Mouse (Mus musculus) midbrain, embryonic 15.5 days (tissue): ENCODE results near the gene Pon3. TPM values are rescaled to one million over a fixed set of nuclear protein-coding genes. Genes with fewer than 3 reads are reported as not detected.

Source experiments
- ATAC-seq: fragments of 200-750 bp; cut with Nextera tagmentation; replicated peaks from 2 replicates; pipeline ENCODE4 v1.8.0; 2017; ENCODE audit warnings: moderate TSS enrichment
- H3K27ac ChIP-seq: fragments of 300-500 bp; sonication (generic); 2 replicates; pipeline ENCODE4 v1.5.1; 2015; ENCODE audit warnings: mild to moderate bottlenecking, inconsistent platforms
- H3K27me3 ChIP-seq: fragments of 300-500 bp; sonication (generic); replicated peaks from 2 replicates; pipeline ENCODE4 v1.6.1; 2015; ENCODE audit warnings: inconsistent platforms
- H3K36me3 ChIP-seq: fragments of 300-500 bp; sonication (generic); replicated peaks from 2 replicates; pipeline ENCODE4 v1.6.1; 2015; ENCODE audit warnings: inconsistent platforms
- H3K4me1 ChIP-seq: fragments of 300-500 bp; sonication (generic); 2 replicates; pipeline ENCODE4 v1.6.1; 2015; ENCODE audit warnings: inconsistent platforms
- H3K4me2 ChIP-seq: fragments of 300-500 bp; sonication (generic); 2 replicates; pipeline ENCODE4 v1.6.1; 2015; ENCODE audit warnings: inconsistent platforms, mild to moderate bottlenecking, moderate library complexity
- H3K4me3 ChIP-seq: fragments of 300-500 bp; sonication (generic); 2 replicates; pipeline ENCODE4 v1.5.1; 2015; ENCODE audit warnings: mild to moderate bottlenecking, inconsistent platforms
- H3K9ac ChIP-seq: fragments of 300-500 bp; sonication (generic); 2 replicates; pipeline ENCODE4 v1.6.1; 2015; ENCODE audit warnings: mild to moderate bottlenecking, inconsistent platforms
- H3K9me3 ChIP-seq: fragments of 300-500 bp; sonication (generic); 2 replicates; pipeline ENCODE4 v1.6.1; 2016; ENCODE audit warnings: inconsistent platforms
- WGBS: fragments of 180-500 bp; shearing (Covaris S2); methylation state at CpG from one replicate; pipeline ENCODE4 v1.1.7; 2015; ENCODE audit warnings: mixed read lengths; 5-methylcytosine and 5-hydroxymethylcytosine counted together
- polyA plus RNA-seq: library from polyadenylated mRNA; unstranded; fragments of >200 nt; fragmentation: Nextera tagmentation; extraction: Ambion mirVana; gene quantifications from 2 replicates; pipeline ENCODE4 v1.2.1, GENCODE M21; 2015

Pon3 gene
- polyA plus RNA-seq, 1 experiment from 2014 or later = 4.6 TPM

GRCm38 (mm10) chr6:5193693-5194092 is 62.4 kb downstream of the Pon3 start, which contains the start of gene Pon1:
Pon1 (minus strand) TSS chr6:5193946.
- no peaks in the 10 kb centered on the region for H3K4me1 ChIP-seq

GRCm38 (mm10) chr6:5190761-5191160 is 65.3 kb downstream of the Pon3 start:
- Histone ChIP-seq H3K9me3 (no peaks in the 10 kb centered on the region), H3K4me3 (no peak overlapping the region), H3K27ac (no peak overlapping the region), H3K4me2 (no peak overlapping the region), H3K4me1 (no peaks in the 10 kb centered on the region), H3K9ac (no peak overlapping the region), H3K36me3 (no peaks in the 10 kb centered on the region), H3K27me3 (no peaks in the 10 kb centered on the region)
- ATAC-seq = no peak
- 91% methylated on average over 4 of the region's 4 CpGs for WGBS

More at GRCm38 (mm10) chr6:5193693-5194092, 62.4 kb downstream of the Pon3 start, which contains the start of gene Pon1:
- Histone ChIP-seq H3K36me3 (no peaks in the 10 kb centered on the region), H3K9me3 (no peaks in the 10 kb centered on the region), H3K27me3 (no peaks in the 10 kb centered on the region), H3K4me2 (no peak within 1 kb of the TSS), H3K9ac (no peak within 1 kb of the TSS), H3K4me3 (no peak within 1 kb of the TSS), H3K27ac (no peak within 1 kb of the TSS)
- ATAC-seq = 0 out of 2 replicates have a peak, but pooled peaks have one; percentile 30
- whole genome bisulfite sequencing = 43% methylated on average over 5 of the region's 5 CpGs

- no peaks in the 10 kb centered on the region for H3K36me3 ChIP-seq
- 78% methylated on average over 4 of the region's 4 CpGs for WGBS
- no peaks in the 10 kb centered on the region for H3K4me1 ChIP-seq
- H3K9ac ChIP-seq = no peak overlapping the region
- H3K27ac ChIP-seq = no peak overlapping the region
- H3K9me3 ChIP-seq = no peaks in the 10 kb centered on the region
- no peak for ATAC-seq
- H3K4me3 ChIP-seq = no peak overlapping the region
- no peaks in the 10 kb centered on the region for H3K27me3 ChIP-seq
- H3K4me2 ChIP-seq = no peak overlapping the region
Measured at GRCm38 (mm10) chr6:5189507-5189906, 66.6 kb downstream of the Pon3 start.

- Histone ChIP-seq H3K4me3 (no peak overlapping the region), H3K9ac (no peak overlapping the region), H3K9me3 (no peaks in the 10 kb centered on the region), H3K36me3 (no peaks in the 10 kb centered on the region), H3K27me3 (no peaks in the 10 kb centered on the region), H3K27ac (no peak overlapping the region), H3K4me2 (no peak overlapping the region), H3K4me1 (no peaks in the 10 kb centered on the region)
- ATAC-seq = no peak
- WGBS = 80% methylated on average over 6 of the region's 6 CpGs
Measured at GRCm38 (mm10) chr6:5188938-5189337, 67.1 kb downstream of the Pon3 start.

- Histone ChIP-seq H3K9ac (no peak overlapping the region), H3K27me3 (no peaks in the 10 kb centered on the region), H3K36me3 (no peaks in the 10 kb centered on the region), H3K4me2 (no peak overlapping the region), H3K4me1 (no peaks in the 10 kb centered on the region), H3K9me3 (no peaks in the 10 kb centered on the region), H3K4me3 (no peak overlapping the region), H3K27ac (no peak overlapping the region)
- no peak for ATAC-seq
- 81% methylated on average over 5 of the region's 5 CpGs for WGBS
Measured at GRCm38 (mm10) chr6:5188036-5188435, 68.0 kb downstream of the Pon3 start.

GRCm38 (mm10) chr6:5187586-5187985 is 68.5 kb downstream of the Pon3 start:
- no peaks in the 10 kb centered on the region for H3K9me3 ChIP-seq
- no peaks in the 10 kb centered on the region for H3K27me3 ChIP-seq
- whole genome bisulfite sequencing = 62% methylated on average over 6 of the region's 6 CpGs
- no peak overlapping the region for H3K27ac ChIP-seq
- no peak overlapping the region for H3K9ac ChIP-seq
- no peak overlapping the region for H3K4me3 ChIP-seq
- H3K4me2 ChIP-seq = no peak overlapping the region
- no peaks in the 10 kb centered on the region for H3K36me3 ChIP-seq
- H3K4me1 ChIP-seq = no peaks in the 10 kb centered on the region
- peak; percentile 50; the same call in 1 of the 2 replicates for ATAC-seq

- 80% methylated on average over 7 of the region's 7 CpGs for WGBS
- no peaks in the 10 kb centered on the region for H3K4me1 ChIP-seq
- H3K4me2 ChIP-seq = no peak overlapping the region
- no peaks in the 10 kb centered on the region for H3K27me3 ChIP-seq
- no peak overlapping the region for H3K9ac ChIP-seq
- H3K36me3 ChIP-seq = no peaks in the 10 kb centered on the region
- H3K9me3 ChIP-seq = no peaks in the 10 kb centered on the region
- ATAC-seq = no peak
- no peak overlapping the region for H3K27ac ChIP-seq
- H3K4me3 ChIP-seq = no peak overlapping the region
Measured at GRCm38 (mm10) chr6:5186229-5186950, 69.7 kb downstream of the Pon3 start.

- Histone ChIP-seq H3K9me3 (no peaks in the 10 kb centered on the region), H3K36me3 (no peaks in the 10 kb centered on the region), H3K4me1 (peaks cover 5% of the 10 kb centered on the region; the same call in 1 of the 2 replicates), H3K27ac (no peak overlapping the region), H3K9ac (no peak overlapping the region), H3K27me3 (no peaks in the 10 kb centered on the region), H3K4me3 (no peak overlapping the region), H3K4me2 (no peak overlapping the region)
- 89% methylated on average over 5 of the region's 5 CpGs for WGBS
- no peak for ATAC-seq
Measured at GRCm38 (mm10) chr6:5180645-5181044, 75.4 kb downstream of the Pon3 start.

GRCm38 (mm10) chr6:5179189-5179588 is 76.9 kb downstream of the Pon3 start:
- Histone ChIP-seq H3K4me3 (no peak overlapping the region), H3K27me3 (no peaks in the 10 kb centered on the region), H3K9me3 (no peaks in the 10 kb centered on the region), H3K27ac (no peak overlapping the region), H3K36me3 (no peaks in the 10 kb centered on the region), H3K4me1 (peaks cover 5% of the 10 kb centered on the region; the same call in 1 of the 2 replicates), H3K4me2 (no peak overlapping the region), H3K9ac (no peak overlapping the region)
- ATAC-seq = no peak
- 91% methylated on average over 6 of the region's 6 CpGs for WGBS

- H3K27me3 ChIP-seq = no peaks in the 10 kb centered on the region
- WGBS = 29% methylated on average over 19 of the region's 19 CpGs
- peak overlapping the region; percentile 26; the same call in 1 of the 2 replicates for H3K27ac ChIP-seq
- H3K9me3 ChIP-seq = no peaks in the 10 kb centered on the region
- peak overlapping the region; percentile 30 for H3K4me3 ChIP-seq
- ATAC-seq = peak; percentile 85
- peak overlapping the region; percentile 23 for H3K9ac ChIP-seq
- H3K36me3 ChIP-seq = no peaks in the 10 kb centered on the region
- H3K4me1 ChIP-seq = peaks cover 5% of the 10 kb centered on the region; the same call in 1 of the 2 replicates
- H3K4me2 ChIP-seq = peak overlapping the region; percentile 52
Measured at GRCm38 (mm10) chr6:5177967-5178891, 77.9 kb downstream of the Pon3 start.

GRCm38 (mm10) chr6:5174179-5174812 is 81.8 kb downstream of the Pon3 start:
- peaks cover 5% of the 10 kb centered on the region; the same call in 1 of the 2 replicates for H3K4me1 ChIP-seq
- no peak for ATAC-seq
- H3K9ac ChIP-seq = no peak overlapping the region
- H3K4me2 ChIP-seq = no peak overlapping the region
- H3K4me3 ChIP-seq = no peak overlapping the region
- H3K36me3 ChIP-seq = no peaks in the 10 kb centered on the region
- H3K27ac ChIP-seq = no peak overlapping the region
- H3K9me3 ChIP-seq = no peaks in the 10 kb centered on the region
- H3K27me3 ChIP-seq = no peaks in the 10 kb centered on the region
- WGBS = 91% methylated on average over 10 of the region's 10 CpGs

GRCm38 (mm10) chr6:5172571-5172970 is 83.5 kb downstream of the Pon3 start:
- no peak for ATAC-seq
- no peak overlapping the region for H3K9ac ChIP-seq
- no peak overlapping the region for H3K4me3 ChIP-seq
- no peak overlapping the region for H3K27ac ChIP-seq
- H3K9me3 ChIP-seq = no peaks in the 10 kb centered on the region
- 60% methylated on average over 9 of the region's 9 CpGs for WGBS
- no peaks in the 10 kb centered on the region for H3K36me3 ChIP-seq
- no peak overlapping the region for H3K4me2 ChIP-seq
- H3K27me3 ChIP-seq = no peaks in the 10 kb centered on the region
- H3K4me1 ChIP-seq = 0 out of 2 replicates have a peak, but pooled peaks cover 2% of the 10 kb centered on the region
